Mouse (Mus musculus) spleen, adult 2 months (tissue): ENCODE data around the gene Gm12253.

Source experiments
- CTCF ChIP-seq: fragments of 200-500 bp; IDR thresholded peaks from 2 replicates; pipeline ENCODE4 v1.5.1; 2011; ENCODE audit warnings: mild to moderate bottlenecking, inconsistent platforms; ENCODE audit not compliant: insufficient read depth, insufficient read length, insufficient replicate concordance; ENCODE audit errors: extremely low read depth
- POLR2A ChIP-seq: fragments of 200-500 bp; IDR thresholded peaks from 2 replicates; pipeline ENCODE4 v1.6.1; 2011; ENCODE audit warnings: low read depth, low read length, inconsistent platforms

- TF ChIP-seq POLR2A (no peak), CTCF (no peak)
These were observed 21.2 kb downstream of the Gm12253 start for GRCm38 (mm10) chr11:58453592-58453991.
